Mouse (Mus musculus) liver, embryonic 14.5 days (tissue): ENCODE data around the gene Ankrd6.

ENCODE experiments used
- CTCF ChIP-seq: IDR thresholded peaks from 2 replicates; pipeline ENCODE4 v1.5.1; 2016; ENCODE audit warnings: antibody characterized with exemption, low read depth, control low read depth
- EP300 ChIP-seq: IDR thresholded peaks from 2 replicates; pipeline ENCODE4 v1.6.1; 2016; ENCODE audit warnings: antibody characterized with exemption, low read depth

GRCm38 (mm10) chr4:32770284-32770810, 180.3 kb downstream of the Ankrd6 start:
- peak; percentile 43 for TF ChIP-seq CTCF
- TF ChIP-seq EP300, result no peak
